Mouse (Mus musculus): ENCODE data around the gene Gm20708. TPM values are rescaled to one million over a fixed set of nuclear protein-coding genes. Genes with fewer than 3 reads are reported as not detected.
"Not testable (repeated sequence)": the region's sequence is repeated elsewhere in the genome, so short reads cannot be mapped to it uniquely, and the experiment has no call there.

Gm20708 gene
- polyA plus RNA-seq, 1 experiment, result not detected

DNA sequence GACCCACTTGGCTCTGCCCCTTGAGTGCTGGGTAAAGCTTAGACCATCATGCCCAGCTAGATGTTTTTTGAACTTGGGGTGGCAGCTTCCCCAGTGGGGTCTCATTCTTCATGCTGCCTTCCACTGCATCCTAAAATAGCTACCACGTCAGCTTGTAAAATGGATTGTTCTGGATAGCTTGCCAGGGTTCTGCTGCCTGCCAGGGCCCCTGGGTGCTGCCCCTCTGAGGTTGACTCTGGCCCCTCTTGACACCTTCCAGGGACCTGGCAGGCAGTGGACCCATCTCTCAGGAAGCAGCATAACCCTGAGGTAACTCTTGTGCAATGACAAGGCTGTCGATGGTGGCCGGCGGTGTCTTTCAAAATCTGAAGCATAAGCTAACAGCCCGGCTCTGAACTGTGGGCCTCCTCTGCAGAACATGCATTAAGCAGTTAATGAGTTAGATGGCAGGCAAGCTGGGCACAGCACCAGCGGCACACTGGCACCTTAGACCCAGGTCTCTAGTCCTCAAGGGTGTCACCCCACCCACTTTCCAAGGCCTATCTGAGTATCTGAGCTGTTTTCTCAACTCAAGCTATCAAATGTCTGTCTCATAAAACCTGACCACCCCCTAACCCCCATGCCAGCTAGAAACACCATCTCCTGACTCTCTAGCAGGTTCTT lies 5.4 kb downstream of the Gm20708 start:
- Histone ChIP-seq H3K27ac (replicated peaks; ENCODE audit: low read depth, low read length) (no peak overlapping the region), H3K4me3 (ENCODE audit: insufficient read depth, low read depth, low read length) (no peak overlapping the region), H3K4me1 (ENCODE audit: control insufficient read depth, insufficient read depth, insufficient read length, low read length) (peaks cover 4% of the 10 kb centered on the region; the same call in 1 of the 2 replicates)

DNA sequence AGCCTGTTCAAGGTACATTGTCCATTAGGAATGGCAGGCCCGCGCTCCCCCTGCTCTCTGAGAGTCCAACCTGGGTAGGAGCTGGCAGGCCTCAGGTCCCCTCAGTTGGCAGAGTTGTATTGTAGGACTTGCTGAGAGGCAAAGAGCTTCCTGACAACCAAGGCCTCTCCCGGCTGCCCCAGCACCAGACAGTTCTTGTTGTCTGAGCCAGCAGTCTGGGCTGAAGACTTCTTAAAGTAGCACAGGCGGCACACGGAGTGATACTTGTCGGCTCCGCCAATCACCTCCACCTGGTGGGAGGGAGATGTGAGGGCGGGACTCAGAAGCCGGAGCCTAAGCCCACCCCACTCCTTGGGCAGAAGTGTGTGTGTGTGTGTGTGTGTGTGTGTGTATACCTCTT lies 6.4 kb downstream of the Gm20708 start:
- not testable (repeated sequence) for H3K4me1 ChIP-seq (ENCODE audit: control insufficient read depth, insufficient read depth, insufficient read length, low read length); H3K4me3 ChIP-seq (ENCODE audit: insufficient read depth, low read depth, low read length); H3K27ac ChIP-seq (replicated peaks; ENCODE audit: low read depth, low read length)

DNA sequence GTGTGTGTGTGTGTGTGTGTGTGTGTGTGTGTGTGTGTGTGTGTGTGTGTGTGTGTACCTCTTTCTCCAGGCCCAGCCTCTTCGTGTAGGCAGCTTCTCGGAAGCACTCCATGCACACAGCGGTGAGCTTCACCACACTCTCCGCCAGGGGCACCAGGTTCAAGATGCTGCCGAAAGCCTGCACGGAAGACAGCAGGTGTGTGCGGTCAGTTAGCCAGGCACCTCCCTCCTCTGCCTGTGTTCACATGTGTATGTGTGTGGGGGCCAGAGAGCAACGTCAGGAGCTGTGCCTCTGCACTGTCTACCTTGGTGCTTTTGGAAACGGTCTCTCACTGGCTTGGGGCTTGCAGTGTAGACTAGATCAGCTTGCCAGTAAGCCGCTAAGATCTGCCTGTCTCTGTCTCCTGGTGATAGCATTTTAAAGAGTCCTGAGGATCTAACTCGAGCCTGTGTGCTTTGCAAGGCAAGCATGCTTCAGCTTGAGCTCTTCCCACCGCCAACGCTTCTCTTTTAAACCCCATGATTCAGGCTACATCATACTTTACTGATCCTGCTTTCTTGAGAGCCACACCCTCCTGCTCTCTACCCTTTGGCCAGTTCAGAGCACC lies 7.0 kb downstream of the Gm20708 start:
- Histone ChIP-seq H3K27ac (replicated peaks; ENCODE audit: low read depth, low read length) (no peak overlapping the region), H3K4me1 (ENCODE audit: control insufficient read depth, insufficient read depth, insufficient read length, low read length) (peaks cover 1% of the 10 kb centered on the region; the same call in 1 of the 2 replicates), H3K4me3 (ENCODE audit: insufficient read depth, low read depth, low read length) (no peak overlapping the region)

DNA sequence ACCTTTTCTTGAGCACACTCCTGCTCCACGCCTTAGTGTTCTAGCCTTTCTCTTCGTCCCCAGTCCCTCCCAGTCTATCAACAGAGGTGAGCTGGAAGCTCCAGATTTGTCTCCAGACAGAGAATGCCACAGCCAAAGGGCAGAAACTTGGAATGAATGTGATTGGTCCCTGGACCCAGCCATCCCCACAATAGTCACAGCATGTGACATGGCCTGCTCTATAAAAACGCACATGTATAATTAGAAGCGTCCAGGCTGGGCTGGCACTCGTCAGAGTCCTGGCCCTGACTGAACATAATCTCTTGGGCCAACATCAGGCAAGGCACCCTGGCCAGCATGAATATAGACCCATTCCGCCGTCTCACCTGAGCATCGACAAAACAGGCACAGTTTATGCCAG lies 9.6 kb downstream of the Gm20708 start:
- H3K4me1 ChIP-seq (ENCODE audit: control insufficient read depth, insufficient read depth, insufficient read length, low read length), result peaks cover 8% of the 10 kb centered on the region
- no peak overlapping the region for H3K4me3 ChIP-seq (ENCODE audit: insufficient read depth, low read depth, low read length)
- H3K27ac ChIP-seq (replicated peaks; ENCODE audit: low read depth, low read length), result no peak overlapping the region

DNA sequence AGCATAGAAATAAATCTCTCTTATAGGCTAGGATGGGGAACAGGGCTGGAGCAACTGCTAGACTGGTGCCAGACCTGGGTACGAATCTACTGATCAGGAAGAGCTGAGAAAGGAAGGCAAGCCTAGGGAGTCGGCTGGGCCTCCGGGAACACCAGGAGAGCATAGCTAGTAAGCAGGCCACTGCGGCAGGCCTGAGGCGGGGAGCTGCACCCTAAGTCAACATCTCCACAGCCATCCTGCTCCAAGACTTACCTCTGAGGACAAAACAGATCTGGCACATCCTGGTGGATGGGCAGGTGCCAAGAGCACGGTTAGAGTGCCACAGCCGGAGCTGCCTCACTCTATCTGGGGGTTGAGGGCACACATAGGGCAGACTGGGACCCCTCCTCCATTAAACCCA lies 10.7 kb downstream of the Gm20708 start:
- no peak overlapping the region for H3K4me3 ChIP-seq (ENCODE audit: insufficient read depth, low read depth, low read length)
- no peak overlapping the region for H3K27ac ChIP-seq (replicated peaks; ENCODE audit: low read depth, low read length)
- peaks cover 8% of the 10 kb centered on the region for H3K4me1 ChIP-seq (ENCODE audit: control insufficient read depth, insufficient read depth, insufficient read length, low read length)

DNA sequence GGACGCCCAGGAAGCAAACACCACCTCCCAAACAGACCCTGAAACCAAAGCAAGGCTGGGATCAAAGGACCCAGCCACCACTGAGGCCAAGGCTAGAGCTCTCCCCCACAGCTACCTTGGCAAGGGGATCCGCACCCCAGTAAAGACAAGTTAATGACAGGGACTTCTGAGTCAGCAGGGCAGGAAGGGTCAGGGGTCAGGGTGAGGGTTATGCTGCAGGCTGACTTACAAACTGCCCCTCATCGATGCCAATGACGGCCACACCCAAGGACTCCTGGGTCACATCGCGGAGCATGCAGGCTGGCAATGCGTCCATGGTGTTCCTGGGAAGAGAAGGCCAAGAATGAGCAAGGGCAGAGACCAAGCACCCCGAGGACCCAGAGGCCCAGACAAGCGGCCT lies 12.4 kb downstream of the Gm20708 start:
- H3K4me1 ChIP-seq (ENCODE audit: control insufficient read depth, insufficient read depth, insufficient read length, low read length), result peaks cover 11% of the 10 kb centered on the region

DNA sequence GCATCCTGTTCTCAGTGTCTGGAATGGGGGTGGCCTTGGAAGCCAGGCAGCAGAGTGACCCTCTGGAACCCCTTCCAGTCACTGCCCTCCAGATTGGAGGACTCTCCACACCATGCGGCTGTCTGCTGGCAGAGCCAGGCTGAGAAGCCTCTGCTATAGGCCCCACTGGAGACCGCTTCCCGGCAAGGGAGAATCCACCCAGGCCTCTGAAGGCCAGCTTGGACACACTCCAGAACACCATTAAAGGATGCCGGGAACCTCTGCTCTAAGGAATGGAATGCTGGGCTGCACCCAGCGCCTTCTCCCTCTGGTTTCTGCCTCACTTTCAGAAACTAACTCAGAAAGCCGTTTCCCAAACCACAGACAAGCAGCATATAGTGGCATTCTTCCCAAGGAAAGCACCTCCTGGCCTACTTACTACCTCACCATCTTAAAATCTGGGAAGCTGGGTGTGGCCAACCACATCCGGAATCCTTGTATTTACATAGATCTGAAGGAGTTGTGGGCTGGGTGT lies 13.3 kb downstream of the Gm20708 start:
- H3K4me3 ChIP-seq (ENCODE audit: insufficient read depth, low read depth, low read length), result no peak overlapping the region
- peaks cover 12% of the 10 kb centered on the region for H3K4me1 ChIP-seq (ENCODE audit: control insufficient read depth, insufficient read depth, insufficient read length, low read length)
- no peak overlapping the region for H3K27ac ChIP-seq (replicated peaks; ENCODE audit: low read depth, low read length)

More for the DNA sequence above, 12.4 kb downstream of the Gm20708 start:
- Histone ChIP-seq H3K27ac (replicated peaks; ENCODE audit: low read depth, low read length) (no peak overlapping the region), H3K4me3 (ENCODE audit: insufficient read depth, low read depth, low read length) (no peak overlapping the region)

DNA sequence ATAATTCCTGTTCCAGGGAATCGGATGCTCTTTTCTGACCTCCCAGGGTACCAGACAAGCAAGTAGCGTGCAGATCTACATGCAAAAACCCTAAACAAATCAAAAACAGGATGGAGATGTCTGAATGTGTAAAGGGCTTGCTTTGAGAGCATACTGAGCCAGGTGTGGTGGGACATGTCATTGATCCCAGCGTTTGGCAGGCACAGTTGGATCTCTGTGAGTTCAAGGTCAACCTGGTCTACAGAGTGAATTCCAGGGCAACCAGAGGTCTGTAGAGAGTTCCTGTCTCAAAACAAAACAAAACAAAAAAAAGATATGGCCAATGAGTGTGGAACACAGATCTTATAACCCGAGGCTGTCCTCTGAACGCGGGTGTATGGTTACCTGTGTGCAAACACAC lies 13.9 kb downstream of the Gm20708 start:
- no peak overlapping the region for H3K4me3 ChIP-seq (ENCODE audit: insufficient read depth, low read depth, low read length)
- peaks cover 18% of the 10 kb centered on the region for H3K4me1 ChIP-seq (ENCODE audit: control insufficient read depth, insufficient read depth, insufficient read length, low read length)
- no peak overlapping the region for H3K27ac ChIP-seq (replicated peaks; ENCODE audit: low read depth, low read length)

DNA sequence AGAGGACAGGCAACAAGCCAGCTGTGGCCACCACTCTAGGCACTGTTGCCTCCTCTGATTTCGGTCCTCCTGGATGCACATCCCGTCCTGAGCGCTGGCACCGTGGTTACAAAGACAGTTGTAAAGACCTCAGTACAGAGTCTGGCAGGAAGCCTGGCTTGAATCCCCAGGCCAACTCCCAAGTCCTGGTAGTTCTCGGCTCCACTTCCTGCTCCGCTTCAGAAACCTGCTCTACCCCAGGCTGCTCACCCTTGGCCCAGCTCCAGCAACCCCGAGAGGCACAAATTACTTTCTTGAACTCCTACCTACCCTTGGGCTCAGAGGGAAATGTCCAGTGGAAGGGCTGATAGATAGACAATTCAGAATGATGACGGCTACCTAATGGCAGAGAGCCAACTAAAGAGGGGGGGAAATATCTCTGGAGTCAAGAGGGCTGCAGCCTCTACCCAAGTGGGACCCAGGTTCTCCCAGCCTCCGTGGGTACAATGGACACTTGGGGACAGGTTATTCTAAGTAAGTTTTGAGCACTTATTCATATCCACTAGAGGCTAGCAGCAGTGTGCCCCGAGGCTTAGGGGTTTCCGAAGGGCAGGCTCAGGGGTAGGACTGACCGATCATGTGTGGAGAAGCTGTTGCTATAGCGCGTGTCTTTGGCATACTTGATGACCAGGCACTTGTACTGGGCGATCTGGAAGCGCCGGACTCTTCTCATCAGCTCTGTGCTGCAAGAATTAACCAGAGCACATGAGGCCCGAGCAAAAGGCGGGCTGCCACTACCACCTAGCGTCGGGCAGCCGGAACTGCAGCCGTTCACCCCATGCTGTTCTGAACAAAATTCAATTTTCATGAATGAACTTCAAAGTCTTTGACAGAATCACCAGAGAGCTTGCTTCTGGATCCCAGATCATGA lies 14.8 kb downstream of the Gm20708 start:
- H3K4me3 ChIP-seq (ENCODE audit: insufficient read depth, low read depth, low read length), result peak overlapping the region; percentile 4; the same call in 1 of the 2 replicates
- H3K4me1 ChIP-seq (ENCODE audit: control insufficient read depth, insufficient read depth, insufficient read length, low read length), result peaks cover 24% of the 10 kb centered on the region
- H3K27ac ChIP-seq (replicated peaks; ENCODE audit: low read depth, low read length), result no peak overlapping the region

DNA sequence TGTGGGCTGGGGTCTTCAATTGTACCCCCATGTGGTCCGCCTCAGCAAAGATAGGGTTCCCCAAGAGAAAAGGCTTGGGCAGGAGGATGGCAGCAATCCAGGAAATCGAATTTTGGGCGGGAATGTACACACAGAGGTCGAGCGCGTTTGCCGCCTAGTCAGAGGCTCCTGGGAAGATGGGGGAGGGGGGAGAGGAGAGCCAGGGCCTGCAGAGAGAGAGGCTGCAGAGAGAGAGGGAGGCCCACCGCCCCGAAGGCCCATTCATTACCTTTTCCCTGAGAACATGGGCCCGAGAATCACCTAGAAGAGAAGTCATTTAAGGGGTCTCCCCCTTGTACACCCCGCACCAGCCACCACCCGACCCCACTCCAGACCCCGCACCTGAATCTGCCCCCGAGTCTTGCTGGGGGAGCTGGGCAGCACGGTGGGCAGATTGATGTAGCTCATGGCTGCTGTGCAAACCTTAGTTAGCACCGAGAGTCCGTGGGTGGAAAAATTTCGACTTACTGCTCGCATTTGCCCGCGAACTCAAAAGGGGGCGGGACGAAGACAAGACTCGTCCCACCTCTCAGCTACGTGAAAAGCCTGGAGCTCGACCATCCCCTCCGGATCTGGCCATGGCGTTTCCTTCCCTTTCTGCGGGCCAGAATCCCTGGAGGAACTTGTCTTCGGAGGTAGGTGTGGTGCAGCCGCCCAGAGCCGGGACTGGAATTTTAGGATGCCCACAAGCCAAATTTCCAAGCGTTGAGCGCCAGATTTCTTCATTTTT lies 16.0 kb downstream of the Gm20708 start, which contains the start of the genes Afmid and Tk1:
TSS of gene Afmid (plus strand) at position 592 of the 769 bp plus-strand sequence.
TSS of gene Tk1 (minus strand) at position 760 of the 769 bp plus-strand sequence.
- peak within 1 kb of the TSS; percentile 24 for H3K4me3 ChIP-seq (ENCODE audit: insufficient read depth, low read depth, low read length)
- no peak within 1 kb of the TSS for H3K27ac ChIP-seq (replicated peaks; ENCODE audit: low read depth, low read length)
- peaks cover 35% of the 10 kb centered on the region for H3K4me1 ChIP-seq (ENCODE audit: control insufficient read depth, insufficient read depth, insufficient read length, low read length)

DNA sequence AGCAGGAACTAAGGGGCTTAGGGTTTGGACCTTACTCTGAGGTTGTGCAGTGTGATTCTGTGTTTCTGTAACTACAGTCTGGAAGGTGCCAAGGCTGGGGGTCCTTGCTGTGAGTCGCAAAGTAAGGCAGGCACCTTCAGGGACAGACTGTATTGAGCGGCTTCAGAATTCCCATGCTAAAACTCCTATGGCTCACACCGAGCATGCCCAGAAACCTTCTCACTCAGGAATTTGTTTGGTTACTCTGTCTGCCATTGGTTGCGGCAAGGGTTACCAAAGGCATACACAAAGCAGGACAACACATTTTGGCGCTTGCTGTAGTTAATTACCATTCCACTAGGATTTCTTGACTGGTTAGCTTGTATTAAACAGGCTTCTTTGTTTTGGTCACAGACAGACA lies 16.7 kb downstream of the Gm20708 start:
- Histone ChIP-seq H3K4me3 (ENCODE audit: insufficient read depth, low read depth, low read length) (no peak overlapping the region), H3K4me1 (ENCODE audit: control insufficient read depth, insufficient read depth, insufficient read length, low read length) (peaks cover 35% of the 10 kb centered on the region), H3K27ac (replicated peaks; ENCODE audit: low read depth, low read length) (no peak overlapping the region)

DNA sequence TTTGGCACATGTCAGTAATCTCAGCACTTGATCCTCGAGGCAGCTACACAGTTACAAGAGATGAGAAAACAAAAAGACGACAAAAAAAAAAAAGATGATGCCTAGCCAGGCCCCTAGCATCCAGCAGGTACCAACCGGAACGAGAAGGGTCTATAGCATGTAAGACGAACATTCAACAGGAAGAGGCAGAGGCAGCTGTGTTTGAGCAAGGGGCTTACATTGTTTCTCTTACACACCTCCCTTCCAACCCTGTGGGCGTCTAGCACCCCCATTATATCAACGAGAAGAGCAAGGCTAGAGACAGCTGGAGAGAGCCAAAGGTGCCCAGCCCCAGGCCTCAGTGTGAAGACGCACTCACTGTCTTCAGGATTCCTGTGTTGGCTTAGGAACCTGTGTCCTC lies 17.4 kb downstream of the Gm20708 start:
- H3K4me3 ChIP-seq (ENCODE audit: insufficient read depth, low read depth, low read length), result no peak overlapping the region
- no peak overlapping the region for H3K27ac ChIP-seq (replicated peaks; ENCODE audit: low read depth, low read length)
- peaks cover 37% of the 10 kb centered on the region for H3K4me1 ChIP-seq (ENCODE audit: control insufficient read depth, insufficient read depth, insufficient read length, low read length)

DNA sequence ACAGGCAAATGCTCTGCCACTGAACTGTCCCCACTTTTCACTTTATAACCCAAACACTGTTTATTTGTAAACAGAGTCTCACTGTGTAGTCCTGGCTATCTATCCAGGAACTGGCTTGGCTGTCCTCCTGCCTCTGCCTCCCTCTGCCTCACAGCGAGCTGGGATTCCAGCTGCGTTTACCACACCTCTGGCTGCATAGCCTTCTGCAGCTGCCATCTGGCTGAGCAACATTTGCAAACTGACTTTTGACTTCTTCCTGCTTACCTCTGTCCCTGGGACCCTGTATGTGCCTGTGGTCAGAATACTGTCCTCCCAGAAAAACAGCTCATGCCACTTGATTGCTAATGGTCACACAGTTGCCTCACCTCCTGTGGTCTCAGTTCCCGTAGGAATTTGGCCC lies 17.9 kb downstream of the Gm20708 start:
- H3K4me1 ChIP-seq (ENCODE audit: control insufficient read depth, insufficient read depth, insufficient read length, low read length), result peaks cover 39% of the 10 kb centered on the region
- no peak overlapping the region for H3K4me3 ChIP-seq (ENCODE audit: insufficient read depth, low read depth, low read length)
- no peak overlapping the region for H3K27ac ChIP-seq (replicated peaks; ENCODE audit: low read depth, low read length)

DNA sequence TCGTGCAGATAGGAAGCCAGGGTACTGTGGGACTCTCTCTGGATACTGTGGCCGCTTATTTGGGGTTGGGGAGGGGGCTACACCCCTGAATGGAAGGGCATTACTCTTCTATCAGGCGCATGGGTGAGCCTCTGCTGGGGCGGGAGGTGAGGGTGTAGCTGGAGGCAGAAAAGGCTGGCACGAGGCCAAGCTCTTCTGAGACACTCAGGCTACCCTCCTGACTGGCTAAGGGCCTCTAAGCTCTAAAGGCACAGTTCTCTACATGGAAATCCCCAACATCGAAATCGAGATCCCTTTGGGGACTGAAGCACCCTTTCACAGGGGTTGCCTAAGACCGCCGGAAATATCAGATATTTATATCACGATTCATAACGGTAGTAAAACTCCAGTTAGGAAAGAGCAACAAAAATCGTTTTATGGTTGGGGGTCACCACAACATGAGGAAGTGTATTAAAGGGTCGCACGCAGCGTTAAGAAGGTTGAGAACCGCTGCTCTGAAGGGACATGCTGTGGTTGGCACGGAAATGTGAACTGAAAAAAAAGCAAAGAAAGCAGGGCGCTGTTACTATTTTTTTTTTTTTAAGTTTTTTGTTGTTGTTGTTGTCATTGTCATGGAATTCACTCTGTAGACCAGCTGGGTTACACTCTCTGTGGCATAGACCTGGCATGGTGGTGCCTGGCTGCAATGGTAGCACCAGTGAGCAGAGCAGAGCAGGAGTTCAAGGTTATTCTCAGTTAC lies 18.9 kb downstream of the Gm20708 start:
- H3K4me1 ChIP-seq (ENCODE audit: control insufficient read depth, insufficient read depth, insufficient read length, low read length), result peaks cover 31% of the 10 kb centered on the region
- peak overlapping the region; percentile 69 for H3K27ac ChIP-seq (replicated peaks; ENCODE audit: low read depth, low read length)
- no peak overlapping the region for H3K4me3 ChIP-seq (ENCODE audit: insufficient read depth, low read depth, low read length)
